Mouse (Mus musculus) lung, embryonic 16.5 days (tissue): ENCODE results near the gene Olfr633. TPM values are rescaled to one million over a fixed set of nuclear protein-coding genes. Genes with fewer than 3 reads are reported as not detected.

Experiments
- ATAC-seq: fragments of 200-750 bp; cut with Nextera tagmentation; 2 replicates; pipeline ENCODE4 v1.8.0; 2017; ENCODE audit warnings: low read depth, mild to moderate bottlenecking, moderate library complexity
- H3K27ac ChIP-seq: fragments of 300-500 bp; sonication (generic); 2 replicates; pipeline ENCODE4 v1.5.1; 2014; ENCODE audit warnings: mild to moderate bottlenecking, control low read depth, low read length
- H3K27me3 ChIP-seq: fragments of 300-500 bp; sonication (generic); 2 replicates; pipeline ENCODE4 v1.6.1; 2014; ENCODE audit warnings: low read depth, low read length, mixed read lengths; ENCODE audit not compliant: control insufficient read depth, insufficient read depth
- H3K36me3 ChIP-seq: fragments of 300-500 bp; sonication (generic); 2 replicates; pipeline ENCODE4 v1.6.1; 2014; ENCODE audit warnings: low read length; ENCODE audit not compliant: control insufficient read depth, insufficient read depth
- H3K4me1 ChIP-seq: fragments of 300-500 bp; sonication (generic); replicated peaks from 2 replicates; pipeline ENCODE4 v1.6.1; 2014; ENCODE audit warnings: low read length, mixed read lengths; ENCODE audit not compliant: control insufficient read depth, insufficient read depth
- H3K4me2 ChIP-seq: fragments of 300-500 bp; sonication (generic); 2 replicates; pipeline ENCODE4 v1.6.1; 2014; ENCODE audit warnings: low read depth, low read length, control low read depth
- H3K4me3 ChIP-seq: fragments of 300-500 bp; sonication (generic); 2 replicates; pipeline ENCODE4 v1.5.1; 2014; ENCODE audit warnings: mild to moderate bottlenecking, low read length, control low read depth
- H3K9ac ChIP-seq: fragments of 300-500 bp; sonication (generic); 2 replicates; pipeline ENCODE4 v1.6.1; 2014; ENCODE audit warnings: low read length, control low read depth
- H3K9me3 ChIP-seq: fragments of 300-500 bp; sonication (generic); 2 replicates; pipeline ENCODE4 v1.6.1; 2016; ENCODE audit warnings: low read length; ENCODE audit not compliant: control insufficient read depth
- WGBS: fragments of 180-500 bp; shearing (Covaris S2); extraction: QIAGEN DNeasy Blood & Tissue Kit; methylation state at CpG from one replicate; pipeline ENCODE4 v1.1.7; 2014; 5-methylcytosine and 5-hydroxymethylcytosine counted together
- polyA plus RNA-seq: library from polyadenylated mRNA; unstranded; fragments of >200 nt; fragmentation: Nextera tagmentation; extraction: Ambion mirVana; gene quantifications from 2 replicates; pipeline ENCODE4 v1.2.1, GENCODE M21; 2015

The Olfr633 gene
- polyA plus RNA-seq, 1 experiment from 2014 or later: not detected

GRCm38 (mm10) chr7:103971782-103972181 lies 27.5 kb downstream of the Olfr633 start:
- no peak overlapping the region for H3K4me3 ChIP-seq
- no peaks in the 10 kb centered on the region for H3K36me3 ChIP-seq
- WGBS: 51% methylated on average over 1 of the region's 1 CpGs
- H3K9me3 ChIP-seq: no peaks in the 10 kb centered on the region
- H3K4me2 ChIP-seq: no peak overlapping the region
- H3K27ac ChIP-seq: no peak overlapping the region
- H3K9ac ChIP-seq: no peak overlapping the region
- ATAC-seq: no peak
- no peaks in the 10 kb centered on the region for H3K27me3 ChIP-seq
- H3K4me1 ChIP-seq: no peaks in the 10 kb centered on the region

DNA sequence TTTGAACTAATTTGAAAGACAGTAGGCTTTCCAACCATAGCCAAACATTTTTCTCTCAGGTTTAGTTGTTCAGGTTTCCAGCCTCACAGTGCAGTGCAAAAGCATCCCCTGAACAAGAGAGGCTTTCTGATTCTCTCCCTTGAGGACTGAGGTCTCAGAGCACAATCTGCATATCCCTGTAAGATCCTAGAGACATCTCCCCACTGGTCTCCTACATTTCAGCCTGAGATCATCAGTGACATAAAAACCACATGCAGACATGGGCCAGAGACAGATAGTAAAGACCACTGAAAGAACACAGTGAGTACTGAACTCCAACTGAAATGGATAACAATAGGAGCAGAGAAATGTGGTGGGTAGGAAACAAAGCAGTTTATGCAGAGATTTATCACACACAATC lies 54.2 kb downstream of the Olfr633 start, which contains the start of gene Olfr638:
Gene Olfr638, plus strand, starts transcription at position 301 of the 400 bp plus-strand sequence.
- no peak for ATAC-seq
- Histone ChIP-seq H3K27ac (no peak within 1 kb of the TSS), H3K27me3 (no peaks in the 10 kb centered on the region)

More for the DNA sequence above, 54.2 kb downstream of the Olfr633 start, which contains the start of gene Olfr638:
- Histone ChIP-seq H3K36me3 (no peaks in the 10 kb centered on the region), H3K9ac (no peak within 1 kb of the TSS), H3K4me3 (no peak within 1 kb of the TSS), H3K9me3 (no peaks in the 10 kb centered on the region), H3K4me2 (no peak within 1 kb of the TSS), H3K4me1 (no peaks in the 10 kb centered on the region)

Other genes with a start within 250 kb of the Olfr633 start
- gene Olfr243, start 229.8 kb upstream of the Olfr633 start, polyA plus RNA-seq: not detected in 2 replicates
- not detected in 2 replicates for gene Olfr628, start 214.1 kb upstream of the Olfr633 start, polyA plus RNA-seq
- not detected in 2 replicates for gene Olfr629, start 199.5 kb upstream of the Olfr633 start, polyA plus RNA-seq
- gene Olfr630, start 187.1 kb upstream of the Olfr633 start, polyA plus RNA-seq: not detected in 2 replicates
- gene Olfr69, start 172.8 kb upstream of the Olfr633 start, polyA plus RNA-seq: not detected in 2 replicates
- gene Olfr68, start 164.7 kb upstream of the Olfr633 start, polyA plus RNA-seq: not detected in 2 replicates
- gene Olfr67, start 152.6 kb upstream of the Olfr633 start, polyA plus RNA-seq: not detected in 2 replicates
- 4,593 and 5,475 TPM in 2 replicates for gene Hbb-bt, start 130.4 kb upstream of the Olfr633 start, polyA plus RNA-seq
- gene Hbb-bs, start 116.3 kb upstream of the Olfr633 start, polyA plus RNA-seq: 15,216 and 18,375 TPM in 2 replicates
- gene Hbb-bh2, start 103.9 kb upstream of the Olfr633 start, polyA plus RNA-seq: not detected in 2 replicates
- gene Hbb-bh1, start 101.3 kb upstream of the Olfr633 start, polyA plus RNA-seq: 2.2 and 2.4 TPM in 2 replicates
- gene Hbb-y, start 91.2 kb upstream of the Olfr633 start, polyA plus RNA-seq: 176 and 183 TPM in 2 replicates
- gene Olfr66, start 58.2 kb upstream of the Olfr633 start, polyA plus RNA-seq: not detected in 2 replicates
- gene Olfr64, start 50.0 kb upstream of the Olfr633 start, polyA plus RNA-seq: not detected in 2 replicates
- gene Olfr65, start 41.0 kb upstream of the Olfr633 start, polyA plus RNA-seq: not detected in 2 replicates
- not detected in 2 replicates for gene Olfr631, start 15.6 kb upstream of the Olfr633 start, polyA plus RNA-seq
- not detected in 2 replicates for gene Olfr632, start 10.1 kb upstream of the Olfr633 start, polyA plus RNA-seq
- not detected in 2 replicates for gene Olfr635, start 26.7 kb downstream of the Olfr633 start, polyA plus RNA-seq
- not detected in 2 replicates for gene Olfr638, start 54.3 kb downstream of the Olfr633 start, polyA plus RNA-seq
- not detected in 2 replicates for gene Olfr639, start 72.9 kb downstream of the Olfr633 start, polyA plus RNA-seq
- gene Olfr640, start 81.1 kb downstream of the Olfr633 start, polyA plus RNA-seq: not detected in 2 replicates
- not detected in 2 replicates for gene Olfr641, start 91.0 kb downstream of the Olfr633 start, polyA plus RNA-seq
- not detected in 2 replicates for gene Olfr642, start 108.2 kb downstream of the Olfr633 start, polyA plus RNA-seq
- gene 4930516K23Rik, start 117.0 kb downstream of the Olfr633 start, polyA plus RNA-seq: not detected in 2 replicates
- gene Olfr644, start 127.4 kb downstream of the Olfr633 start, polyA plus RNA-seq: not detected in 2 replicates
- gene Olfr645, start 141.0 kb downstream of the Olfr633 start, polyA plus RNA-seq: not detected in 2 replicates
- gene Olfr646, start 160.4 kb downstream of the Olfr633 start, polyA plus RNA-seq: not detected in 2 replicates
- gene Ubqln5, start 185.4 kb downstream of the Olfr633 start, polyA plus RNA-seq: not detected in 2 replicates
- gene Olfr643, start 193.0 kb downstream of the Olfr633 start, polyA plus RNA-seq: not detected in 2 replicates
- not detected in 2 replicates for gene Ubqln3, start 198.8 kb downstream of the Olfr633 start, polyA plus RNA-seq
- gene Ubqlnl, start 206.1 kb downstream of the Olfr633 start, polyA plus RNA-seq: not detected in 2 replicates
- 0.20 TPM in 1 of 2 replicates, not detected in the other for gene Olfm5, start 220.4 kb downstream of the Olfr633 start, polyA plus RNA-seq
- 0.16 and 0.21 TPM in 2 replicates for gene Olfr648, start 239.0 kb downstream of the Olfr633 start, polyA plus RNA-seq